Mouse (Mus musculus) MEL (cell line): ENCODE measurements around the gene Timeless. TPM values are rescaled to one million over a fixed set of nuclear protein-coding genes. Genes with fewer than 3 reads are reported as not detected.

Experiments
- DNase-seq: peaks from one replicate; pipeline ENCODE4 v3.0.0; 2011; ENCODE audit warnings: low read depth, low spot score
- H3K27ac ChIP-seq: 2 replicates; pipeline ENCODE4 v1.5.1; 2012; ENCODE audit warnings: low read depth, mild to moderate bottlenecking, control low read depth, low read length, moderate library complexity; ENCODE audit not compliant: control insufficient read depth
- H3K27me3 ChIP-seq, 2 experiments: fragments of 150-350 bp in 1 of 2; sonication (generic) in 1 of 2; 2 replicates each; pipeline ENCODE4 v1.6.1; 2012; ENCODE audit warnings: low read length in 2 of 2, mild to moderate bottlenecking in 2 of 2, improper control_type of control experiment in 1 of 2, moderate library complexity in 1 of 2; ENCODE audit not compliant: insufficient read depth in 2 of 2, control insufficient read depth in 1 of 2
- H3K36me3 ChIP-seq, 2 experiments: 2 replicates each; pipeline ENCODE4 v1.6.1; 2012 to 2014; ENCODE audit warnings: low read length in 2 of 2, improper control_type of control experiment in 1 of 2, inconsistent platforms in 1 of 2, mild to moderate bottlenecking in 1 of 2; ENCODE audit not compliant: insufficient read depth in 2 of 2, control insufficient read depth in 1 of 2
- H3K4me1 ChIP-seq, 2 experiments: fragments of 150-350 bp in 1 of 2; sonication (generic) in 1 of 2; 2 replicates each; pipeline ENCODE4 v1.6.1; 2012; ENCODE audit warnings: low read length in 2 of 2, improper control_type of control experiment in 1 of 2, mild to moderate bottlenecking in 1 of 2; ENCODE audit not compliant: insufficient read depth in 2 of 2, control insufficient read depth in 1 of 2
- H3K4me3 ChIP-seq, 2 experiments: fragments of 150-350 bp in 1 of 2; sonication (generic) in 1 of 2; 2 replicates each; pipeline ENCODE4 v1.5.1; 2012; ENCODE audit warnings: low read depth in 2 of 2, low read length in 2 of 2, mild to moderate bottlenecking in 2 of 2, moderate library complexity in 2 of 2, control low read depth in 1 of 2, improper control_type of control experiment in 1 of 2; ENCODE audit not compliant: control insufficient read depth in 1 of 2, insufficient read depth in 1 of 2
- H3K79me2 ChIP-seq: 2 replicates; pipeline ENCODE4 v1.6.1; 2012; ENCODE audit warnings: mild to moderate bottlenecking, low read length, moderate library complexity; ENCODE audit not compliant: control insufficient read depth, poor library complexity, insufficient read depth
- H3K9ac ChIP-seq: 2 replicates; pipeline ENCODE4 v1.6.1; 2012; ENCODE audit warnings: low read depth, mild to moderate bottlenecking, control low read depth, low read length, moderate library complexity; ENCODE audit not compliant: control insufficient read depth, poor library complexity, severe bottlenecking
- H3K9me3 ChIP-seq: fragments of 150-350 bp; sonication (generic); replicated peaks from 2 replicates; pipeline ENCODE4 v1.6.1; 2012; ENCODE audit warnings: mild to moderate bottlenecking, low read length, improper control_type of control experiment, moderate library complexity; ENCODE audit not compliant: insufficient read depth
- BHLHE40 ChIP-seq: IDR thresholded peaks from 2 replicates; pipeline ENCODE4 v1.6.1; 2012; ENCODE audit warnings: low read depth, mild to moderate bottlenecking, inconsistent platforms, low read length, improper control_type of control experiment, borderline replicate concordance
- CHD1 ChIP-seq: IDR thresholded peaks from 2 replicates; pipeline ENCODE4 v1.6.1; 2012; ENCODE audit warnings: low read depth, mild to moderate bottlenecking, inconsistent platforms, low read length, improper control_type of control experiment
- E2F4 ChIP-seq: IDR thresholded peaks from 2 replicates; pipeline ENCODE4 v1.6.1; 2011; ENCODE audit warnings: low read depth, low read length, improper control_type of control experiment, borderline replicate concordance
- ELF1 ChIP-seq: IDR thresholded peaks from 2 replicates; pipeline ENCODE4 v1.6.1; 2014; ENCODE audit warnings: low read depth, mild to moderate bottlenecking, inconsistent platforms, low read length, improper control_type of control experiment, moderate library complexity
- EP300 ChIP-seq, 2 experiments: IDR thresholded peaks; 2 replicates each; pipeline ENCODE4 v1.6.1; 2011; ENCODE audit warnings: improper control_type of control experiment in 2 of 2, low read length in 2 of 2, low read depth in 1 of 2, mild to moderate bottlenecking in 1 of 2
- ETS1 ChIP-seq: IDR thresholded peaks from 2 replicates; pipeline ENCODE4 v1.6.1; 2012; ENCODE audit warnings: low read depth, mild to moderate bottlenecking, inconsistent platforms, low read length, improper control_type of control experiment, moderate library complexity
- GABPA ChIP-seq: IDR thresholded peaks from 2 replicates; pipeline ENCODE4 v1.6.1; 2012; ENCODE audit warnings: low read depth, mild to moderate bottlenecking, inconsistent platforms, low read length, improper control_type of control experiment, moderate library complexity
- GATA1 ChIP-seq: IDR thresholded peaks from 2 replicates; pipeline ENCODE4 v1.6.1; 2011; ENCODE audit warnings: low read depth, low read length, improper control_type of control experiment
- JUND ChIP-seq: IDR thresholded peaks from 2 replicates; pipeline ENCODE4 v1.6.1; 2011; ENCODE audit warnings: low read depth, mild to moderate bottlenecking, improper control_type of control experiment, low read length
- MAFK ChIP-seq: IDR thresholded peaks from 2 replicates; pipeline ENCODE4 v1.6.1; 2011; ENCODE audit warnings: low read depth, mild to moderate bottlenecking, low read length, improper control_type of control experiment, borderline replicate concordance
- MAX ChIP-seq: IDR thresholded peaks from 2 replicates; pipeline ENCODE4 v1.6.1; 2011; ENCODE audit warnings: low read length, improper control_type of control experiment
- MAZ ChIP-seq: IDR thresholded peaks from 2 replicates; pipeline ENCODE4 v1.6.1; 2012; ENCODE audit warnings: low read depth, mild to moderate bottlenecking, inconsistent platforms, low read length, improper control_type of control experiment
- MXI1 ChIP-seq: IDR thresholded peaks from 2 replicates; pipeline ENCODE4 v1.6.1; 2011; ENCODE audit warnings: mild to moderate bottlenecking, low read depth, low read length, improper control_type of control experiment
- MYB ChIP-seq: IDR thresholded peaks from 2 replicates; pipeline ENCODE4 v1.6.1; 2011; ENCODE audit warnings: mild to moderate bottlenecking, low read depth, low read length, improper control_type of control experiment
- MYC ChIP-seq: IDR thresholded peaks from 2 replicates; pipeline ENCODE4 v1.6.1; 2011; ENCODE audit warnings: low read depth, mild to moderate bottlenecking, low read length, improper control_type of control experiment, moderate library complexity
- NELFE ChIP-seq: IDR thresholded peaks from 2 replicates; pipeline ENCODE4 v1.6.1; 2011; ENCODE audit warnings: low read depth, low read length, improper control_type of control experiment
- NRF1 ChIP-seq: IDR thresholded peaks from 2 replicates; pipeline ENCODE4 v1.6.1; 2014; ENCODE audit warnings: low read depth, mild to moderate bottlenecking, inconsistent platforms, low read length, improper control_type of control experiment, moderate library complexity; ENCODE audit not compliant: poor library complexity, insufficient read depth, severe bottlenecking
- POLR2A ChIP-seq, 2 experiments: IDR thresholded peaks; 2 replicates each; pipeline ENCODE4 v1.6.1; 2011 to 2012; ENCODE audit warnings: low read length in 2 of 2, mild to moderate bottlenecking in 2 of 2, control low read depth in 1 of 2, improper control_type of control experiment in 1 of 2, low read depth in 1 of 2, moderate library complexity in 1 of 2; ENCODE audit not compliant: control insufficient read depth in 1 of 2, insufficient read depth in 1 of 2, poor library complexity in 1 of 2
- POLR2AphosphoS2 ChIP-seq: IDR thresholded peaks from 2 replicates; pipeline ENCODE4 v1.6.1; 2011; ENCODE audit warnings: low read length, improper control_type of control experiment
- POLR2AphosphoS5 ChIP-seq: IDR thresholded peaks from 2 replicates; pipeline ENCODE4 v1.6.1; 2012; ENCODE audit warnings: low read depth, borderline replicate concordance, mild to moderate bottlenecking, inconsistent platforms, low read length, moderate library complexity, mixed read lengths
- RAD21 ChIP-seq: IDR thresholded peaks from 2 replicates; pipeline ENCODE4 v1.6.1; 2011; ENCODE audit warnings: mild to moderate bottlenecking, low read depth, low read length, improper control_type of control experiment
- RCOR1 ChIP-seq: IDR thresholded peaks from 2 replicates; pipeline ENCODE4 v1.6.1; 2012; ENCODE audit warnings: low read depth, mild to moderate bottlenecking, inconsistent platforms, low read length, improper control_type of control experiment
- SIN3A ChIP-seq: IDR thresholded peaks from 2 replicates; pipeline ENCODE4 v1.6.1; 2012; ENCODE audit warnings: low read length, improper control_type of control experiment, inconsistent platforms
- SMC3 ChIP-seq: IDR thresholded peaks from 2 replicates; pipeline ENCODE4 v1.6.1; 2011; ENCODE audit warnings: low read depth, low read length, improper control_type of control experiment
- TAL1 ChIP-seq: IDR thresholded peaks from 2 replicates; pipeline ENCODE4 v1.6.1; 2012; ENCODE audit warnings: mild to moderate bottlenecking, inconsistent platforms, low read length, moderate library complexity, mixed read lengths
- TBP ChIP-seq: IDR thresholded peaks from 2 replicates; pipeline ENCODE4 v1.8.0; 2011; ENCODE audit warnings: low read depth, low read length, improper control_type of control experiment
- TCF12 ChIP-seq: IDR thresholded peaks from 2 replicates; pipeline ENCODE4 v1.6.1; 2014; ENCODE audit warnings: low read depth, mild to moderate bottlenecking, inconsistent platforms, low read length, improper control_type of control experiment, moderate library complexity
- UBTF ChIP-seq: IDR thresholded peaks from 2 replicates; pipeline ENCODE4 v1.6.1; 2012; ENCODE audit warnings: low read depth, mild to moderate bottlenecking, inconsistent platforms, low read length, improper control_type of control experiment, moderate library complexity, borderline replicate concordance; ENCODE audit not compliant: insufficient read depth
- USF1 ChIP-seq: IDR thresholded peaks from 2 replicates; pipeline ENCODE4 v1.6.1; 2014; ENCODE audit warnings: low read depth, mild to moderate bottlenecking, inconsistent platforms, low read length, improper control_type of control experiment, moderate library complexity
- USF2 ChIP-seq, 2 experiments: IDR thresholded peaks; 2 replicates each; pipeline ENCODE4 v1.6.1; 2011 to 2012; ENCODE audit warnings: improper control_type of control experiment in 2 of 2, low read length in 2 of 2, borderline replicate concordance in 1 of 2, inconsistent platforms in 1 of 2, low read depth in 1 of 2, mild to moderate bottlenecking in 1 of 2; ENCODE audit not compliant: insufficient read depth in 1 of 2
- ZC3H11A ChIP-seq: IDR thresholded peaks from 2 replicates; pipeline ENCODE4 v1.6.1; 2012; ENCODE audit warnings: low read depth, mild to moderate bottlenecking, inconsistent platforms, low read length, improper control_type of control experiment
- ZKSCAN1 ChIP-seq: IDR thresholded peaks from 2 replicates; pipeline ENCODE4 v1.6.1; 2012; ENCODE audit warnings: low read depth, mild to moderate bottlenecking, inconsistent platforms, low read length, improper control_type of control experiment, moderate library complexity
- ZNF384 ChIP-seq: IDR thresholded peaks from 2 replicates; pipeline ENCODE4 v1.6.1; 2012; ENCODE audit warnings: low read depth, mild to moderate bottlenecking, inconsistent platforms, low read length, improper control_type of control experiment
- polyA plus RNA-seq, 2 experiments: library from polyadenylated mRNA; stranded (reverse) in 1 of 2; unstranded in 1 of 2; fragments of >175 nt in 1 of 2; fragments of >200 nt in 1 of 2; gene quantifications; 2 replicates each; pipeline versions ENCODE4 v1.2.1 to v1.2.4; 2012; ENCODE audit warnings: low replicate concordance in 2 of 2, low read depth in 1 of 2; ENCODE audit not compliant: insufficient read length in 2 of 2, insufficient read depth in 1 of 2, missing spikeins in 1 of 2
- total RNA-seq: library from RNA; depleted of rRNA; stranded (reverse); fragments of 300-350 nt; gene quantifications from 2 replicates; pipeline ENCODE4 v1.2.3, GENCODE M21; 2012

Timeless gene
- total and polyA plus RNA-seq, 3 experiments, result 49.3 to 627 (median 89.8) TPM

- Histone ChIP-seq H3K4me3 (peak within 1 kb of the TSS; percentile 85 to 89), H3K36me3 (peaks cover 0 to 10% of the 10 kb centered on the region in 2 experiments; a peak in 2 of 4 replicates), H3K27ac (peak within 1 kb of the TSS; percentile 39; the same call in 1 of the 2 replicates), H3K4me1 (peaks cover 3 to 22% of the 10 kb centered on the region in 2 experiments; a peak in 3 of 4 replicates), H3K79me2 (no peaks in the 10 kb centered on the region; the same call in 1 of the 2 replicates), H3K9me3 (no peaks in the 10 kb centered on the region), H3K27me3 (no peaks in the 10 kb centered on the region), H3K9ac (peak within 1 kb of the TSS; percentile 85)
- TF ChIP-seq ZNF384, result no peak
- 0 out of 2 replicates have a peak, but pooled peaks have one; percentile 22 for TF ChIP-seq TCF12
- no peak for TF ChIP-seq POLR2AphosphoS2
- peak; percentile 6; the same call in 1 of the 2 replicates for TF ChIP-seq E2F4
- TF ChIP-seq ETS1, result no peak
- TF ChIP-seq TBP, result peak; percentile 40; the same call in 1 of the 2 replicates
- peak; percentile 30; the same call in 1 of the 2 replicates for TF ChIP-seq ZKSCAN1
- no peak for TF ChIP-seq MYC
- no peak for TF ChIP-seq USF1
- no peak for TF ChIP-seq USF2 (IDR thresholded peaks at IDR 0.05; ENCODE audit: borderline replicate concordance in 1 of 2, insufficient read depth in 1 of 2, low read depth in 1 of 2, low read length in 2 of 2)
- no peak; the same call in 1 of the 2 replicates for TF ChIP-seq MXI1
- no peak for TF ChIP-seq SMC3
- no peak for TF ChIP-seq BHLHE40
- no peak for TF ChIP-seq ELF1
- no peak for TF ChIP-seq EP300 (IDR thresholded peaks at IDR 0.05; ENCODE audit: low read depth in 1 of 2, low read length in 2 of 2)
- TF ChIP-seq MAZ, result no peak
- TF ChIP-seq JUND, result no peak
- TF ChIP-seq MYB, result no peak
- TF ChIP-seq UBTF, result no peak
- TF ChIP-seq NELFE, result peak; percentile 40
- TF ChIP-seq NRF1, result peak; percentile 52; the same call in 1 of the 2 replicates
- TF ChIP-seq CHD1, result no peak
- no peak for TF ChIP-seq TAL1
- no peak for TF ChIP-seq GABPA
- TF ChIP-seq MAFK, result no peak
- no peak for TF ChIP-seq RCOR1
- peak; percentile 22; the same call in 1 of the 2 replicates for TF ChIP-seq SIN3A
- no peak for TF ChIP-seq RAD21
- no peak for TF ChIP-seq POLR2AphosphoS5
- TF ChIP-seq ZC3H11A, result no peak
- TF ChIP-seq GATA1, result no peak
- TF ChIP-seq MAX, result peak; percentile 27; the same call in 1 of the 2 replicates
- TF ChIP-seq POLR2A (IDR thresholded peaks at IDR 0.05; ENCODE audit: control insufficient read depth in 1 of 2, insufficient read depth in 1 of 2, low read depth in 1 of 2, low read length in 2 of 2, poor library complexity in 1 of 2), result peak; percentile 58 to 62; a peak in 2 of 4 replicates
- DNase-seq, result peak; percentile 98
These were observed 37.8 kb upstream of the Timeless start, which contains the start of gene Gls2 for GRCm38 (mm10) chr10:128194024-128194550. Gls2 (plus strand) TSS chr10:128194457.
